Mouse (Mus musculus): ENCODE measurements around the gene Enpp7.

The Enpp7 gene

DNA sequence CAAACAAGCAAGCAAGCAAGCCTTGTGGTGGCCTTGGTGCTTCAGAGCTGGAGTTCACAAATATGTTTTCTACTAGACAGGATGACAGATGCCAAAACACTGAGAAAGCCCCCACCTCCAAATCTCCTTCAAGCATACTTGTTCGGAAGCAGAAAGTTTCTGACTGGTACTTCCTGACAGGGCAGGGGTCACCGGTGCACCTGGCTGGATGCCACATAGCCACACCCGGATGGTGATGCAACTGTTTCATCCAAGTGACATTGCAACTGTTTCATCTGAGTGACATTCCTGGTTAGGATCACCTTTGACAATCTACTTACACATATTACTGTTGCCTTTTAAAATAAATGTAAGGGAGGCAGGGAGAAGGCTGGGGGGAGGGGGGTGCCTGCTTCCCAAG is 9.2 kb downstream of the Enpp7 start:
- DNase-seq (ENCODE audit: low spot score in 2 of 2) = no peak

GRCm38 (mm10) chr11:118998540-118999265 is 10.7 kb downstream of the Enpp7 start:
- DNase-seq (ENCODE audit: low spot score in 2 of 2) = peak; percentile 67 to 79

DNA sequence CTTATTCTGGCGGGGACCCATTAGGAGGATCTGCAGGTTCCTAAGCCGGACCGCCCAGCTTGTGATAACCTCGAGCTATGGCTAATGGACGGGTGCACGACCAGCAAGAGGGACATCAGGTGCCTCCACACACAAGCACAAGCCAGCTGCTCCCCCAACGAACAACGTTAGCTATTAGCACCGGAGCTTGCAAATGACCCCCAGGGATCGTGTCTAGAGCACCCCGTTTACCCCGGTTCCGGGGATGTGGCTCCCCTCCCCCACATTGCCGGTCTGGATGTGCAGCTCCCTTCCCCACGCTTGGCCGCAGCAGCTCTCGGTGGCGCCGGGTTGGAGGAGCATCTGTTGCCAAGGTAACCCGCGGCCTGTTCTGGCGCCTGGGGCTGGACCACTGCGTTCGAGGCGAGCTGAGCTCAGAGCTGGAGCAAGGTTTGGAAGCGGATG is 11.4 kb downstream of the Enpp7 start:
- DNase-seq (ENCODE audit: low spot score in 2 of 2) = no peak

- DNase-seq (ENCODE audit: low spot score in 2 of 2) = no peak
These were observed 12.9 kb downstream of the Enpp7 start for GRCm38 (mm10) chr11:119000877-119001276.

DNA sequence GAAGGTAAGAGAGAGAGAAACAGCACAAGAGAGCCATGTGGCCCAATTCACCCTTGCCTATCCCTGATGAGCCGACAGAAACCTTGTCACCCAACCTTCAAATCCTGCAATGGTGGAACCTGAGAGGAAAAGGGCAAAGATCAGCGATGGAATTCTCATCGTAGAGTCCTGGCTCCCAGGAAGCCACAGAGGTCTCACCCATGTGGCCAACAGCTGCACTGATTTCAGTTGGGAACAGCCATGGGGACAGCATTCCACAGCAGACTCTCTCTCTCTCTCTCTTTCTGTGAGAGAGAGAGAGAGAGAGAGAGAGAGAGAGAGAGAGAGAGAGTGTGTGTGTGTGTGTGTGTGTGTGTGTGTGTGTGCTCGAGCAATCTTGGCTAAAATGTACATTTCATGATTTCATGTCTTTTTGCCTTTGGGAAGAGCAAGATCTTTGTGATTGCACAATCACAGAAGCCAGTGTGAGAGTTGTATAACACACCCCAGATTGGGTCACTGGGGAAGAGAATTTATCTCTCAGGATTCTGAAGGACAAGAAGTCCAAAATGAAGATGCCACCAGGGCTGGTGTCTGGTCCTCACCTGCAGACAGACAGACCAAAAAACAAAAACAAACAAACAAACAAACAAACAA is 13.6 kb downstream of the Enpp7 start:
- no peak for DNase-seq (ENCODE audit: low spot score in 2 of 2)

DNA sequence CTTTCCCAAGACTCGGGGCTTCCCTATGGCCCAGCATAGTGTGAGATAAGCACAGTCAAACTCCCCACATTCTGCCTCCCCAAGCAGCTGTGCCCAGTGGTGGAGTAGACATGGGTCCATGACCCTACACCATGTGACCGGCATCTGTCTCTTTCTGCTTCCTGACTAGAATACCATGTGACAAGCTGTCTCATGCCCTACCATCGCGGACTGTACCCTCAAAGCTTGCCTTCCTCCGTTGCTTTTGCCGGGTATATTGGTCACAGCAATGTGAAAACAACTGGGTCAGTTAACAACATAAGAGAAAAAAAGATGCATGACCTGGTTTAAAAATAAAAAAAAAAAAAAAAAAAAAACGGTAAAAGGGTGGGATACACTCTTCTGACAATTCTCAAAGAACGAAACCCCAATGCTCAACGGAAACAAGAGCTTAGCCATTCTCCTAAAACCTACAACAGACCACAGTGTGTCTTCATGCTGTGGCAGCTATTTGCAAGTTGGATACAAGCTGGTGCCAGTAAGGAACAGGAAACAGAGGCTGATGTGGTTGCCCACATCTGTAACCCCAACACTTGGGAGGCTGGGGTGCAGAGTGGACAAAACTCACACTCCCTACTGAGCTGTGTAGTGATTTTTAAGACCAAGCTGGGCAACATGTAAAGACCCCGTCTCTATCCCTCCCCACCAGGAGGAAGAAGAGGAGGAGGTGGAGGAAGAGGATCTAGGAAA is 17.7 kb downstream of the Enpp7 start:
- peak; percentile 35 to 37 for DNase-seq (ENCODE audit: low spot score in 2 of 2)

- DNase-seq (ENCODE audit: low spot score in 2 of 2) = no peak
These were observed 18.5 kb downstream of the Enpp7 start for GRCm38 (mm10) chr11:119006462-119006861.

- no peak for DNase-seq (ENCODE audit: low spot score in 2 of 2)
These were observed 19.8 kb downstream of the Enpp7 start for GRCm38 (mm10) chr11:119007461-119008456.

DNA sequence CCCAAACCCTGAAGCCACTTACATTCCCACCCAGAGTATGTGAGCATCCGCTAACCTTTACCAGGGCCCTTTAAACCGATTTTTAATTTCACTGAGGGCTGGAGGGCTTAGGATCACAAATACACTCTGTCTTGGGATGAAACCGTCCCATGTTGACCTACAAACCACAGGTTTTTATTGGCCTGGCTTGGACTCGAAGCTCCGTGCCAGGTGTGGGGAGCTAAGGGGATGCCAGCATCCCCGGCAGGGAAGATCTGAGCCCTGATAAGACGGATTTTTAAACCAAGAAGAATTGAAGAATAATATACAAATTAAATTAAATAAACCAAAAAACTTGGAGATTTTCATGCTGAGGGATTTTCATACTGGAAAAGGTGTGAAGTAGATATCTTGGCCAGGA is 26.5 kb downstream of the Enpp7 start:
- no peak for DNase-seq (ENCODE audit: low spot score in 2 of 2)

GRCm38 (mm10) chr11:119017506-119017905 is 29.5 kb downstream of the Enpp7 start:
- no peak for DNase-seq (ENCODE audit: low spot score in 2 of 2)

GRCm38 (mm10) chr11:119021180-119021579 is 33.2 kb downstream of the Enpp7 start:
- no peak for DNase-seq (ENCODE audit: low spot score in 2 of 2)

DNA sequence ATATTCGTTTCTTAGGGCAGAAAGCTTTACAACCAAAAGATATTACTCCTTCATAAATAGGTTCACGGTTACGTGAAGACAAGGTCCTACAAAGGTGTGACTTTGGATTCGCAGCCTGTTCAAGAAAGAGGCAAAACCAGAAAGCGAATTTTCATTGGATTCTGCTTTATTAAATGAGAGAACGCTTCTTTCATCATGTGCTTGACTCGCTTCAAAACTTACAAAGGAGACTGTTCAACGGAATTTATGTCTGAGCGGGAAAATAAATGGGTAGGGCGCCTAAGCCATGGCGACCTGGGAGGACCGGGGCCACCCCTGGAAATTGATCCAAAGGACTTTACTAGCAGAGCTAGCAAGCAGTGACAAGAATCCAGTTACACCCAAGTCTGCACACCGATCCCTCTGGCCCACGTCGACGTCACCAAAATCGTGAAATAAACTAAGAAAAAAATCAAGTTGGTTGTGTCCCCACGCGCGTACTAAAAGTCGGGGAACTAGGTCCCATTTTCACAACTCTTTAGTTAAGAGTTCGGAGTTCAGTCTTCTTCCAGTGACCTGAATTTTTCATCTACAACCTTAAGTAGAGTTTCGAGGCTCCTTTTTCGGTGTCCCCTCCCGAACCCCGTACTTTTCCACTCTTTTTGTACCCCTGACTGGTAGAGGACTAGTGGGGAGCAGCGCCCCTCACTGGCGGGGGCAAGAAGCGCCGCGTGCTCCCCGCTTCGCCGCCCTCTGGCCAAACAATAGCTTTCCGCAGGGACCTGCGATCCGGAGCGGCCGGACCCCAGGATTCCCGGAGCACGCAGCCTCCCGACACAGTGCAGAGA is 34.3 kb downstream of the Enpp7 start:
- DNase-seq (ENCODE audit: low spot score in 2 of 2) = no peak

- DNase-seq (ENCODE audit: low spot score in 2 of 2) = peak; percentile 46 to 72
These were observed 35.1 kb downstream of the Enpp7 start, which contains the start of gene Cbx2 for GRCm38 (mm10) chr11:119022895-119023615. Cbx2 (plus strand) TSS chr11:119022962.

- DNase-seq (ENCODE audit: low spot score in 2 of 2) = no peak
These were observed 35.6 kb downstream of the Enpp7 start for GRCm38 (mm10) chr11:119023616-119023980.

- DNase-seq (ENCODE audit: low spot score in 2 of 2) = no peak
These were observed 36.3 kb downstream of the Enpp7 start for GRCm38 (mm10) chr11:119024260-119024659.

DNA sequence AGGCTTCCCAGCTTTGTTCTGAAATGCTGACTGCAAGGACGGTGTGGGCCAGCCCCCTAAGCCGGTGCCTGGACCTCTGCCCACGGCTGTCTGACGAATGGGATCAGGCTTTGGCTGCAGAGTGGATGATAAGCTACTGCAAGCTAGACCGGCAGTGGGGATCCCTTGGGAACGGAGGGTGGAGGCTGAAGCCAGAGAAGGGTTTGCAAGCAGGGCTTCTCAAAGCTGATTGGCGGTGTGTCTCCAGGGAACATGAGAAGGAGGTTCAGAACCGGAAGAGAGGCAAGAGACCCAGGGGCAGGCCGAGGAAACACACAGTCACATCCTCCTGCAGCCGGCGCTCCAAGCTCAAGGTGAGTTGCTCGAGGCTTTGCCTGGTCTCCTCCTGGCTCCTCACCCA is 38.2 kb downstream of the Enpp7 start:
- no peak for DNase-seq (ENCODE audit: low spot score in 2 of 2)

DNA sequence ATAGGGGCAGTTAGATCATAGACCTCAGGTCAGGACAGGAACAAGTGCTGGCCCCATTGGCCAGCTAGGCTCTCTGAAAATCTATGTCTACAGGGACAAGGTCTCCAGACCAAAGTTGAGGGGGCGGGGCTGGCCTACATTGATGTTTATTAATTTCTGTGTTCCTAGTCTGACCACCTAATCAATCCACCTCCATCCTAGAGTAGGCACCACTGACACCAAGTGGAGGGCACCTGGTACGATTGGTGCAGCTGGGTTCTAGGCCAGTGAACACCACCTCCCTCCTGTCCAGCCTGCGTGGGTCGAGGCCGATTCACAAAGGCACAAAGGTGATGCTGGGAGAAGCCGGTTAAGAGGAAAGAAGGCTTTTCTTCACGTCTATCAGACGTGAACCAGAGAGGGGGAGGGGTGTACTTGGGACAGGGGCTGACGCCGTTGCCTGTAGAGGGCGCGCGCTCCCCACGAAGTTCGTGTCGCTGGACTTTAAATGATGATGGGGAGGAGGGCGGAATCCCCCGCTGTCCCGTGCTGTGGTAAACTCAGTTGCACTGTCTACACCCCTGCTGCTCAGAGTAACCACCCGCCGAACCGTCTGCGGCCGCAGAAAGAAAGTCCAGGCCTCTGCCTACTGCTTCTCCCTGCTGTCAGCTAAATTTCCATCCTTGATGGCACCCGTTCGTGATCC is 46.0 kb downstream of the Enpp7 start:
- DNase-seq (ENCODE audit: low spot score in 2 of 2) = peak; percentile 91 to 92

GRCm38 (mm10) chr11:119034635-119035034 is 46.6 kb downstream of the Enpp7 start:
- DNase-seq (ENCODE audit: low spot score in 2 of 2) = no peak

- DNase-seq (ENCODE audit: low spot score in 2 of 2) = no peak
These were observed 47.2 kb downstream of the Enpp7 start for GRCm38 (mm10) chr11:119035094-119035685.
